Mouse (Mus musculus) intestine, postnatal 0 days (tissue): ENCODE measurements around the gene Tap1. TPM values are rescaled to one million over a fixed set of nuclear protein-coding genes. Genes with fewer than 3 reads are reported as not detected.
"Not testable (repeated sequence)": the region's sequence is repeated elsewhere in the genome, so short reads cannot be mapped to it uniquely, and the experiment has no call there.

Experiments used
- ATAC-seq: fragments of 200-750 bp; cut with Nextera tagmentation; 2 replicates; pipeline ENCODE4 v1.8.0; 2017; ENCODE audit warnings: mild to moderate bottlenecking, moderate TSS enrichment, moderate library complexity
- H3K27ac ChIP-seq: fragments of 300-500 bp; sonication (generic); 2 replicates; pipeline ENCODE4 v1.5.1; 2014; ENCODE audit warnings: mild to moderate bottlenecking, low read depth, low read length, moderate library complexity
- H3K27me3 ChIP-seq: fragments of 300-500 bp; sonication (generic); replicated peaks from 2 replicates; pipeline ENCODE4 v1.6.1; 2014; ENCODE audit warnings: low read length, mixed read lengths; ENCODE audit not compliant: control insufficient read depth, insufficient read depth
- H3K36me3 ChIP-seq: fragments of 300-500 bp; sonication (generic); 2 replicates; pipeline ENCODE4 v1.6.1; 2014; ENCODE audit warnings: mild to moderate bottlenecking, moderate library complexity; ENCODE audit not compliant: control insufficient read depth, insufficient read depth
- H3K4me1 ChIP-seq: fragments of 300-500 bp; sonication (generic); replicated peaks from 2 replicates; pipeline ENCODE4 v1.6.1; 2014; ENCODE audit warnings: antibody characterized with exemption, low read length, mixed read lengths; ENCODE audit not compliant: control insufficient read depth, insufficient read depth
- H3K4me2 ChIP-seq: fragments of 300-500 bp; sonication (generic); replicated peaks from 2 replicates; pipeline ENCODE4 v1.6.1; 2014; ENCODE audit warnings: low read depth, mild to moderate bottlenecking, moderate library complexity
- H3K4me3 ChIP-seq: fragments of 300-500 bp; sonication (generic); 2 replicates; pipeline ENCODE4 v1.5.1; 2014; ENCODE audit warnings: low read depth, low read length
- H3K9ac ChIP-seq: fragments of 300-500 bp; sonication (generic); 2 replicates; pipeline ENCODE4 v1.6.1; 2014; ENCODE audit warnings: mild to moderate bottlenecking, low read depth, low read length
- H3K9me3 ChIP-seq: fragments of 300-500 bp; sonication (generic); 2 replicates; pipeline ENCODE4 v1.6.1; 2016; ENCODE audit warnings: mixed run types; ENCODE audit not compliant: control insufficient read depth
- CTCF ChIP-seq: sonication (generic); IDR thresholded peaks from 2 replicates; pipeline ENCODE4 v1.5.1; 2016; ENCODE audit warnings: low read depth, mild to moderate bottlenecking, control low read depth, antibody characterized with exemption, moderate library complexity
- WGBS: fragments of 180-500 bp; shearing (Covaris S2); extraction: QIAGEN DNeasy Blood & Tissue Kit; methylation state at CpG from one replicate; pipeline ENCODE4 v1.1.7; 2014; 5-methylcytosine and 5-hydroxymethylcytosine counted together
- polyA plus RNA-seq: library from polyadenylated mRNA; unstranded; fragments of >200 nt; fragmentation: Nextera tagmentation; extraction: Ambion mirVana; gene quantifications from 2 replicates; pipeline ENCODE4 v1.2.1, GENCODE M21; 2015

The Tap1 gene
- polyA plus RNA-seq, 1 experiment from 2014 or later, result 14.1 TPM

DNA sequence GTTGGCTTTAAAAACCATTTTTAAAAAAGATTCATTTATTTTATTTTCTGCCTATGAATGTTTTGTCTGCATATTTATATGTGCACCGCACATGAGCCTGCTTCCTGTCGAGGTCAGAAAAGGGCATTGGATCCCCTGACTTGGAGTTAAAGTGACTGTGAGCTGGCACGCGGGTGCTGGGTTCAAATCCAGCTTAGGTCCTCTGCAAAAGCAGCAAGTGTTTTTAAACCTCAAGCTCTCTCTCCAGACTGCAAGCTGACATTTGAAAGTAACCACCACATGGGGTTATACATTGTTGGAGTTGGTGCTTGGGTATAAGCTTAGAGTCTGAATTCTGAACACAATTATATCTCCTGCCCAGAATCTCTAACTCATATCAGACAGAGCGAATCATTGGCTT lies 30.6 kb downstream of the Tap1 start:
- Histone ChIP-seq H3K4me3 (no peak overlapping the region), H3K27me3 (0 out of 2 replicates have a peak, but pooled peaks cover under 1% of the 10 kb centered on the region), H3K36me3 (no peaks in the 10 kb centered on the region), H3K9ac (no peak overlapping the region), H3K4me2 (no peak overlapping the region), H3K27ac (no peak overlapping the region), H3K4me1 (no peaks in the 10 kb centered on the region), H3K9me3 (no peaks in the 10 kb centered on the region)
- no peak for ATAC-seq
- 85% methylated on average over 5 of the region's 5 CpGs for WGBS
- TF ChIP-seq CTCF, result no peak

DNA sequence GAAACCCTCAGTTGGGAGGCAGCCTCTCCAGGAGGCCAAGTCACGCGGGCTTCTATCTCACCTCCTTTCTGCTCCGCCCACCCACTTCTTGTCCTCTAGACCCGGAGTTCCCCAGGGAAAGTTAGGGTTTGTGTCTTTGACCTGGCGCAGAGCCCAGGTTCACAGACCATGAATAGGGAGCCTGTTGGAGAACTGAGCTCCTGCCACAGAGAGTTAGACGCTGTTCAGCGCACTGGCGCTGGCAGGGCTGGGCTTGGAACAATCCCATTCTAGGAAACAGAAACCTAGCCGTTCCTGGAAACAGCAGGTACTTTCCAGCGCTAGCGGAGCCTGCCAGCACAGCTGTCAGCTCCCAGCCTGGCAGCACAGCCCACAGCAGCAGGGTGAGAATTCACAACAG lies 31.3 kb downstream of the Tap1 start:
- no peak for TF ChIP-seq CTCF
- no peak overlapping the region for H3K4me3 ChIP-seq
- H3K27me3 ChIP-seq, result no peaks in the 10 kb centered on the region
- H3K4me2 ChIP-seq, result no peak overlapping the region; the same call in 1 of the 2 replicates
- H3K27ac ChIP-seq, result no peak overlapping the region
- ATAC-seq, result peak; percentile 36
- H3K9ac ChIP-seq, result no peak overlapping the region
- H3K36me3 ChIP-seq, result no peaks in the 10 kb centered on the region
- 75% methylated on average over 11 of the region's 11 CpGs for WGBS
- H3K4me1 ChIP-seq, result no peaks in the 10 kb centered on the region
- no peaks in the 10 kb centered on the region for H3K9me3 ChIP-seq

DNA sequence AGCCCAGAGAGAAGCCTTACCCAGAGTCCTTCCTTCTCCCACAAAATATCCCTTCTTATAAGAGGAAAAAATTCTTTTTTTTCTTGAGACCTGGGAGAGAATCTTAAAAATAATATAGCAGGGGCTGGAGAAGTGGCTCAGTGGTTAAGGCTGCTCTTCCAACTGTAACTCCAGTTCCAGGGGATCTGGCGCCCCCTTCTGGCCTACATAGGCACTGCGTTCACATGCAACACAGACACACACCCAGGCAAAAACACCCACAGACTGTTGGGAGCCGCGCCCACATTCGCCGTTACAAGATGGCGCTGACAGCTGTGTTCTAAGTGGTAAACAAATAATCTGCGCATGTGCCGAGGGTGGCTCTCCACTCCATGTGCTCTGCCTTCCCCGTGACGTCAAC lies 31.7 kb downstream of the Tap1 start:
- H3K4me2 ChIP-seq, H3K36me3 ChIP-seq, ATAC-seq, H3K27me3 ChIP-seq, H3K9ac ChIP-seq, H3K4me3 ChIP-seq, H3K27ac ChIP-seq, H3K9me3 ChIP-seq, H3K4me1 ChIP-seq: not testable (repeated sequence)
- peak; percentile 62 for TF ChIP-seq CTCF
- 90% methylated on average over 7 of the region's 11 CpGs for WGBS

DNA sequence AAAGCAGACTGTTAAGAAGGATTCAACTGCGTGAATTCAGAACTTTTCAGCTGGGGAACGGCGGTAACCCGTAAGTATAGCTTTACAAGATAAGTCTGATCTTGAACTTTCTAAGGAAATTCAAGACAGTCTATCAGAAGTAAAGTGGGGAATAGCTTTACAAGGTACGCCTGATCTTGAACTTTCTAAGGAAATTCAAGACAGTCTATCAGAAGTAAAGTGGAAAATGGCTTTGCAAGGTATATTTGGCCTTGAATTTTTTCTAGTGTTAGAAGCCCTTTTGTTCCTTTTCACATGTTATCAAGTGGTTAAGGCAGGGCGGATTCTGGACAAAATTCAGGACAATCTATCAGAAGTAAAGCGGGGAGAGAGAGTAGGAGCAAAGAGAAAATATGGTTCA lies 32.4 kb downstream of the Tap1 start:
- 90% methylated on average over 3 of the region's 7 CpGs for WGBS

DNA sequence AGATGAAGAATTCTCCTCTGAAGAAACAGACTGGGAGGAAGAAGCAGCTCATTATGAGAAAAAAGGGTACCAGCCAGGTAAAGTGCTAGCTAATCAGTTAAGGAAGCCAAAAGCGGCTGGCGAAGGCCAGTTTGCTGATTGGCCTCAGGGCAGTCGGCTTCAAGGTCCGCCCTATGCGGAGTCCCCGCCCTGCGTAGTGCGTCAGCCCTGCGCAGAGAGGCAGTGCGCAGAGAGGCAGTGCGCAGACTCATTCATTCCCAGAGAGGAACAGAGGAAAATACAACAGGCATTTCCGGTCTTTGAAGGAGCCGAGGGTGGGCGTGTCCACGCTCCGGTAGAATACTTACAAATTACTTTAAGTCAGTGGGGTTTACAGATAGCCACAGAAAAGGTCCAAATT lies 33.0 kb downstream of the Tap1 start:
- ATAC-seq, H3K9ac ChIP-seq, H3K36me3 ChIP-seq, H3K4me2 ChIP-seq, H3K4me3 ChIP-seq, H3K9me3 ChIP-seq, H3K27me3 ChIP-seq, H3K4me1 ChIP-seq, H3K27ac ChIP-seq: not testable (repeated sequence)
- WGBS, result 100% methylated on average over 4 of the region's 16 CpGs

More for the DNA sequence above, 32.4 kb downstream of the Tap1 start:
- not testable (repeated sequence) for H3K27ac ChIP-seq, H3K4me3 ChIP-seq, H3K36me3 ChIP-seq, H3K4me1 ChIP-seq, H3K4me2 ChIP-seq, H3K9ac ChIP-seq, H3K27me3 ChIP-seq, H3K9me3 ChIP-seq, ATAC-seq

DNA sequence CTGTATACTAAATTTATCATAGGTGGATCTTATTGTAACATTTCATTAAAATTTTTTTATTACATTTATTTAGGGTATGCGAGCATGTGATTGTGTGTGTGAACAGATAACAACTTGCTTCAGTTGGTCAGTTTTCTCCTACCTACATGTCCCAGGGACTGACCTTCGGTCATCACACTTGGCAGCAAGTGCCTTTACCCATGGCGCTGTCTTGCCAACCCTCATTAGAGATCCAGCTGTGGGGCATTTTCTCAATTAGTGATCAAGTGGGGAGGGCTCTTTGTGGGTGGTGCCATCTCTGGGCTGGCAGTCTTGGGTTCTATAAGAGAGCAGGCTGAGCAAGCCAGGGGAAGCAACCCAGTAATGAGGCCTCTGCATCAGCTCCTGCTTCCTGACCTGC lies 37.5 kb downstream of the Tap1 start:
- no peak for ATAC-seq
- Histone ChIP-seq H3K27me3 (no peaks in the 10 kb centered on the region), H3K36me3 (no peaks in the 10 kb centered on the region), H3K4me3 (no peak overlapping the region), H3K27ac (no peak overlapping the region), H3K9me3 (no peaks in the 10 kb centered on the region), H3K4me2 (no peak overlapping the region), H3K4me1 (no peaks in the 10 kb centered on the region), H3K9ac (no peak overlapping the region)
- WGBS, result 95% methylated on average over 3 of the region's 3 CpGs
- TF ChIP-seq CTCF, result no peak

DNA sequence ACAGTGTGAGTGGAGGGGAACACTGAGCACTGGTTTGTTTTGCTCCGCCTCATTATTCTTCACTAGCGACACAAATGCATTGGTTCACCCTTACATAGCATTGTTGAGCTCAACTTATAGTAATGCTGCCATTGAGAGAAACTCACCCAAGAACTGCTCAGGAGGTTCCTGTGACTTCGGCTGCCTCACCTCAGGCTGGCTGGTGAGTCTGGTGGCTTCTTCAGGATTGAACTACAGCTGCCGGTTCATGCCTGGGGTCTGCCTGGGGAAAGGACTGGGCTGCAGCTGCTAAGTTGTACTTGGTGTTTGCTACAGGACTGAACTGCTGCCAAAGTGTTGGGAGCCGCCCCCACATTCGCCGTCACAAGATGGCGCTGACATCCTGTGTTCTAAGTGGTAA lies 38.1 kb downstream of the Tap1 start:
- WGBS, result 93% methylated on average over 8 of the region's 8 CpGs

DNA sequence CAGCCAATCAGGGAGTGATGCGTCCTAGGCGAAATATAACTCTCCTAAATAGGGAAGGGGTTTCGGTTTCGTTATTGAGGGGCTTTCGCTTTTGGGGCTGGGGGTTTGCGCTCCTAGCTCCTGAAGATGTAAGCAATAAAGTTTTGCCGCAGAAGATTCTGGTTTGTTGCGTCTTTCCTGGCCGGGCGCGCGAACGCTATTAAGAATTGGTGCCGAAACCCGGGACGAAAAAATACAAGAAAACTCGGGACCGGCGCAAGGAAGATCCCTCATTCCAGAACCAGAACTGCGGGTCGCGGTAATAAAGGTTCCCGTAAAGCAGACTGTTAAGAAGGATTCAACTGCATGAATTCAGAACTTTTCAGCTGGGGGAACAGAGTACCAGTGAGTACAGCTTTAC lies 38.6 kb downstream of the Tap1 start:
- 98% methylated on average over 12 of the region's 23 CpGs for WGBS
- H3K27ac ChIP-seq, H3K9me3 ChIP-seq, H3K9ac ChIP-seq, H3K4me2 ChIP-seq, H3K36me3 ChIP-seq, ATAC-seq, H3K4me3 ChIP-seq, H3K4me1 ChIP-seq, H3K27me3 ChIP-seq: not testable (repeated sequence)

More for the DNA sequence above, 38.1 kb downstream of the Tap1 start:
- Histone ChIP-seq H3K36me3 (no peaks in the 10 kb centered on the region), H3K9ac (no peak overlapping the region), H3K4me2 (no peak overlapping the region), H3K4me3 (no peak overlapping the region), H3K9me3 (no peaks in the 10 kb centered on the region), H3K27ac (no peak overlapping the region), H3K27me3 (no peaks in the 10 kb centered on the region), H3K4me1 (no peaks in the 10 kb centered on the region)
- no peak for ATAC-seq
- TF ChIP-seq CTCF, result no peak

DNA sequence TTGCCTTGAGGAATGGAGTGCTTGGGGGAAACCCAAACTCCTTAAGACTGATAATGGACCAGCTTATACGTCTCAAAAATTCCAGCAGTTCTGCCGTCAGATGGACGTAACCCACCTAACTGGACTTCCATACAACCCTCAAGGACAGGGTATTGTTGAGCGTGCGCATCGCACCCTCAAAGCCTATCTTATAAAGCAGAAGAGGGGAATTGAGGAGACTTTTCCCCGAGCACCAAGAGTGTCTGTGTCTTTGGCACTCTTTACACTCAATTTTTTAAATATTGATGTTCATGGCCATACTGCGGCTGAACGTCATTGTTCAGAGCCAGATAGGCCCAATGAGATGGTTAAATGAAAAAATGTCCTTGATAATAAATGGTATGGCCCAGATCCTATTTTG lies 43.6 kb downstream of the Tap1 start:
- H3K4me1 ChIP-seq, H3K4me3 ChIP-seq, H3K27ac ChIP-seq, H3K36me3 ChIP-seq, H3K9me3 ChIP-seq, ATAC-seq, H3K27me3 ChIP-seq, H3K4me2 ChIP-seq, H3K9ac ChIP-seq: not testable (repeated sequence)
- WGBS, result 86% methylated on average over 6 of the region's 9 CpGs

DNA sequence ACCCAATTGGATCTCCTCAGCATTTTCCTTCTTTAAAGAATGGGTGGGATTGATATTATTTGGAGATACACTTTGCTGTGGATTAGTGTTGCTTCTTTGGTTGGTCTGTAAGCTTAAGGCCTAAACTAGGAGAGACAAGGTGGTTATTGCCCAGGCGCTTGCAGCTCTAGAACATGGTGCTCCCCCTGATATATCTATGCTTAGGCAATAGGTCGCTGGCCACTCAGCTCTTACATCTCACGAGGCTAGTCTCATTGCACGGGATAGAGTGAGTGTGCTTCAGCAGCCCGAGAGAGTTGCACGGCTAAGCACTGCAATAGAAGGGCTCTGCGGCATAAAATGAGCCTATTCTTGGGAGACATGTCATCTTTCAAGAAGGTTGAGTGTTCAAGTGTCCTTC lies 44.7 kb downstream of the Tap1 start:
- 89% methylated on average over 6 of the region's 7 CpGs for WGBS

More for the DNA sequence above, 44.7 kb downstream of the Tap1 start:
- not testable (repeated sequence) for ATAC-seq, H3K4me2 ChIP-seq, H3K27ac ChIP-seq, H3K9ac ChIP-seq, H3K9me3 ChIP-seq, H3K27me3 ChIP-seq, H3K36me3 ChIP-seq, H3K4me3 ChIP-seq, H3K4me1 ChIP-seq
